Mouse (Mus musculus): Measurements from ENCODE around the gene Rundc3b.

Rundc3b gene

GRCm38 (mm10) chr5:8622596-8623231 is at the start of gene Rundc3b:
TSS of gene Rundc3b (minus strand) at chr5:8622952.
- peak; percentile 96 for DNase-seq

- DNase-seq, result no peak
Observed at GRCm38 (mm10) chr5:8669606-8670005, 46.9 kb upstream of the Rundc3b start.

- no peak for DNase-seq
Observed at GRCm38 (mm10) chr5:8667758-8668474, 45.2 kb upstream of the Rundc3b start.

GRCm38 (mm10) chr5:8664678-8665077 is 41.9 kb upstream of the Rundc3b start:
- DNase-seq, result no peak

- DNase-seq, result no peak
Observed at GRCm38 (mm10) chr5:8660738-8661151, 38.0 kb upstream of the Rundc3b start.

- DNase-seq, result peak; percentile 2
Observed at GRCm38 (mm10) chr5:8659911-8660737, 37.4 kb upstream of the Rundc3b start, which contains the start of gene Abcb1a. TSS of gene Abcb1a (plus strand) at chr5:8660077.

GRCm38 (mm10) chr5:8652085-8652484 is 29.3 kb upstream of the Rundc3b start:
- DNase-seq, result no peak

GRCm38 (mm10) chr5:8648774-8649173 is 26.0 kb upstream of the Rundc3b start:
- DNase-seq, result no peak

GRCm38 (mm10) chr5:8648300-8648699 is 25.5 kb upstream of the Rundc3b start:
- no peak for DNase-seq

- no peak for DNase-seq
Observed at GRCm38 (mm10) chr5:8634489-8634975, 11.8 kb upstream of the Rundc3b start.

- DNase-seq, result no peak
Observed at GRCm38 (mm10) chr5:8632901-8633300, 10.1 kb upstream of the Rundc3b start.

- peak; percentile 79 for DNase-seq
Observed at GRCm38 (mm10) chr5:8622071-8622595, 619 bp downstream of the Rundc3b start.

GRCm38 (mm10) chr5:8571118-8571517 is 51.6 kb downstream of the Rundc3b start:
- no peak for DNase-seq

- DNase-seq, result no peak
Observed at GRCm38 (mm10) chr5:8566867-8567266, 55.9 kb downstream of the Rundc3b start.

GRCm38 (mm10) chr5:8544512-8544911 is 78.2 kb downstream of the Rundc3b start:
- DNase-seq, result no peak

- DNase-seq, result no peak
Observed at GRCm38 (mm10) chr5:8542631-8543207, 80.0 kb downstream of the Rundc3b start.

GRCm38 (mm10) chr5:8541120-8542117 is 81.3 kb downstream of the Rundc3b start:
- DNase-seq, result no peak

- no peak for DNase-seq
Observed at GRCm38 (mm10) chr5:8519006-8519405, 103.7 kb downstream of the Rundc3b start.

GRCm38 (mm10) chr5:8491778-8492177 is 131.0 kb downstream of the Rundc3b start:
- DNase-seq, result no peak

GRCm38 (mm10) chr5:8489471-8490110 is 133.2 kb downstream of the Rundc3b start:
- no peak for DNase-seq

All from right cerebral cortex, adult 18-20 months (tissue).